Mouse (Mus musculus) neural tube, embryonic 12.5 days (tissue): ENCODE measurements around the gene Pomgnt2. TPM values are rescaled to one million over a fixed set of nuclear protein-coding genes. Genes with fewer than 3 reads are reported as not detected.
A peak's percentile ranks its signal among the peaks of the same experiment; 100 is the strongest.
"Not testable (repeated sequence)": the region's sequence is repeated elsewhere in the genome, so short reads cannot be mapped to it uniquely, and the experiment has no call there.

Experiments
- ATAC-seq: fragments of 200-750 bp; cut with Nextera tagmentation; 2 replicates; pipeline ENCODE4 v1.8.0; 2017; ENCODE audit warnings: low read depth, mild to moderate bottlenecking, moderate TSS enrichment, moderate library complexity; ENCODE audit not compliant: low FRiP score
- H3K27ac ChIP-seq: fragments of 300-500 bp; sonication (generic); 2 replicates; pipeline ENCODE4 v1.5.1; 2016
- H3K27me3 ChIP-seq: fragments of 300-500 bp; sonication (generic); replicated peaks from 2 replicates; pipeline ENCODE4 v1.6.1; 2016; ENCODE audit warnings: mild to moderate bottlenecking
- H3K36me3 ChIP-seq: fragments of 300-500 bp; sonication (generic); 2 replicates; pipeline ENCODE4 v1.6.1; 2016; ENCODE audit warnings: mild to moderate bottlenecking
- H3K4me1 ChIP-seq: fragments of 300-500 bp; sonication (generic); 2 replicates; pipeline ENCODE4 v1.6.1; 2016
- H3K4me2 ChIP-seq: fragments of 300-500 bp; sonication (generic); replicated peaks from 2 replicates; pipeline ENCODE4 v1.6.1; 2016; ENCODE audit warnings: mild to moderate bottlenecking
- H3K4me3 ChIP-seq: fragments of 300-500 bp; sonication (generic); 2 replicates; pipeline ENCODE4 v1.5.1; 2016
- H3K9ac ChIP-seq: fragments of 300-500 bp; sonication (generic); 2 replicates; pipeline ENCODE4 v1.6.1; 2016; ENCODE audit warnings: mild to moderate bottlenecking
- H3K9me3 ChIP-seq: fragments of 300-500 bp; sonication (generic); 2 replicates; pipeline ENCODE4 v1.6.1; 2016; ENCODE audit warnings: mild to moderate bottlenecking
- WGBS: fragments of 180-500 bp; shearing (Covaris S2); methylation state at CpG from one replicate; pipeline ENCODE4 v1.1.7; 2016; 5-methylcytosine and 5-hydroxymethylcytosine counted together
- polyA plus RNA-seq: library from polyadenylated mRNA; unstranded; fragments of >200 nt; fragmentation: Nextera tagmentation; extraction: Ambion mirVana; gene quantifications from 2 replicates; pipeline ENCODE4 v1.2.1, GENCODE M21; 2016

Gene Pomgnt2
- polyA plus RNA-seq, 1 experiment from 2014 or later: 16.2 TPM

- H3K9me3 ChIP-seq: no peaks in the 10 kb centered on the region
- WGBS: 49% methylated on average over 7 of the region's 7 CpGs
- H3K36me3 ChIP-seq: no peaks in the 10 kb centered on the region
- no peak overlapping the region for H3K4me3 ChIP-seq
- H3K4me1 ChIP-seq: peaks cover 13% of the 10 kb centered on the region; the same call in 1 of the 2 replicates
- H3K27me3 ChIP-seq: no peaks in the 10 kb centered on the region
- no peak overlapping the region for H3K27ac ChIP-seq
- H3K9ac ChIP-seq: no peak overlapping the region
- no peak for ATAC-seq
- no peak overlapping the region for H3K4me2 ChIP-seq
Measured at GRCm38 (mm10) chr9:122025855-122026590, 29.1 kb upstream of the Pomgnt2 start.

DNA sequence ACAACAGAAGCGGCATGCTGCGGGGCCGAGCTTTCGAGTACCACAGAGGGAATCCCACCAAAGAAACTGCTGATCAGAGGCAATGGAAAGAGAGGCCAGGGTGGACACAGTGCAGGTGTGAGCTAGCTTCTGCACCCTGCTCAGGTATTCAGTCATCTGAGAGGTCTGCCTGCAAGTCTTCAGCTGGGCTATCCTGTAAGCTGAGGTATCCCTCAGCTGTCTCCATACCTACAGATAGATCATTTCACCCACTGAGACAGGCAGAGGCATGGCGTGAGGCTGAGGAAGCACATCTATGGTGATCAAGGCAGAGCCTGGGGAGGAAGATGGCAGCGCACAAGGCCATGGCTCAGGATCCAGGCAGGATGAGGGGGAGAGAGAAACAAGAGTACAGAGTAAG, 27.5 kb upstream of the Pomgnt2 start:
- no peaks in the 10 kb centered on the region for H3K9me3 ChIP-seq
- no peaks in the 10 kb centered on the region for H3K36me3 ChIP-seq
- ATAC-seq: no peak
- no peak overlapping the region for H3K4me2 ChIP-seq
- H3K27ac ChIP-seq: no peak overlapping the region
- peaks cover 13% of the 10 kb centered on the region; the same call in 1 of the 2 replicates for H3K4me1 ChIP-seq
- no peaks in the 10 kb centered on the region for H3K27me3 ChIP-seq
- 91% methylated on average over 6 of the region's 6 CpGs for WGBS
- H3K4me3 ChIP-seq: no peak overlapping the region
- H3K9ac ChIP-seq: no peak overlapping the region

GRCm38 (mm10) chr9:122023873-122024272, 27.0 kb upstream of the Pomgnt2 start:
- no peak overlapping the region for H3K4me2 ChIP-seq
- H3K27me3 ChIP-seq: no peaks in the 10 kb centered on the region
- no peak overlapping the region for H3K4me3 ChIP-seq
- no peaks in the 10 kb centered on the region for H3K36me3 ChIP-seq
- peaks cover 16% of the 10 kb centered on the region for H3K4me1 ChIP-seq
- 96% methylated on average over 5 of the region's 5 CpGs for WGBS
- H3K9ac ChIP-seq: no peak overlapping the region
- no peaks in the 10 kb centered on the region for H3K9me3 ChIP-seq
- no peak for ATAC-seq
- H3K27ac ChIP-seq: no peak overlapping the region

DNA sequence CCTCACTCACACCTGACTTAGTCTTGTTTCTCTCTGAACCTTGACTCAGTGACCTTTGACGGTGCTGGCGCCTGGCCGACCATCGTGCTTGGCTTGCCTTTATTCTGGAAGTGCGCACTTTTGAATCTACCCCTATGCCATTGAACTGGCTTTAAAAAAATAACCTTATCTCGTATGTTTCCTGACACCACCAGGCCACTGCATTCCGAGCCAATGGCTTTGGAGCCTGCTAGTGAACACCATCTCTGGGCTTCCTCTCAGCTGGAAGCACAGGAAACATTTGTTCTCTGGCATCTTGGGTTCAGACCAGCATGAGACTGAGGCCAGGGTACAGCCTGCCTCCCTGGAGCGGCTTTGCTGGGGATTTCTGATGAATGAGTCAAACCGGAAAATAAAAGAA, 25.9 kb upstream of the Pomgnt2 start:
- Histone ChIP-seq H3K27ac (no peak overlapping the region), H3K27me3 (no peaks in the 10 kb centered on the region), H3K4me3 (no peak overlapping the region), H3K4me1 (peaks cover 17% of the 10 kb centered on the region), H3K36me3 (no peaks in the 10 kb centered on the region), H3K9ac (no peak overlapping the region), H3K9me3 (no peaks in the 10 kb centered on the region), H3K4me2 (no peak overlapping the region)
- no peak for ATAC-seq
- WGBS: 75% methylated on average over 9 of the region's 9 CpGs

DNA sequence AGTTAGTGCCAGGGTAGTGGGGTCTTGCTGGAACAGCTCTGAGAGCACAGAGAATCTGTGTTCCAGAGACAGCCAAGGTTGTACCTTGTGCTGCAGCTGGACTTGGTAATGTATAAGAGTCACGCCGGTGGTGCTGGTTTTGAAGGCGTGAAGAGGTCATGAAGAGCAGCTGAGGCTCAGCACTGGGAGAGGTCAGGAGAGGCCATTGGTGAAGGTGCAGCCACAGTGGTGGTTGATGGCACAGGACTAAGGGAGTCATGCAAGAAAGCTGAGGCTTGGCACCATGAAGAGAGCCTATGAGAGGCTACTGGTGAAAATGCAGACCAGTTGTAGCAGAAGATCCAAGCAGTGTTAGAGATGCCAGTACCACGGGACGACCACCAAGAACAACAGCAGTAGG, 24.7 kb upstream of the Pomgnt2 start:
- no peak for ATAC-seq
- H3K27me3 ChIP-seq: no peaks in the 10 kb centered on the region
- no peaks in the 10 kb centered on the region for H3K9me3 ChIP-seq
- H3K4me2 ChIP-seq: no peak overlapping the region
- peaks cover 9% of the 10 kb centered on the region for H3K4me1 ChIP-seq
- H3K36me3 ChIP-seq: no peaks in the 10 kb centered on the region
- no peak overlapping the region for H3K4me3 ChIP-seq
- WGBS: 91% methylated on average over 5 of the region's 5 CpGs
- H3K9ac ChIP-seq: no peak overlapping the region
- no peak overlapping the region for H3K27ac ChIP-seq

DNA sequence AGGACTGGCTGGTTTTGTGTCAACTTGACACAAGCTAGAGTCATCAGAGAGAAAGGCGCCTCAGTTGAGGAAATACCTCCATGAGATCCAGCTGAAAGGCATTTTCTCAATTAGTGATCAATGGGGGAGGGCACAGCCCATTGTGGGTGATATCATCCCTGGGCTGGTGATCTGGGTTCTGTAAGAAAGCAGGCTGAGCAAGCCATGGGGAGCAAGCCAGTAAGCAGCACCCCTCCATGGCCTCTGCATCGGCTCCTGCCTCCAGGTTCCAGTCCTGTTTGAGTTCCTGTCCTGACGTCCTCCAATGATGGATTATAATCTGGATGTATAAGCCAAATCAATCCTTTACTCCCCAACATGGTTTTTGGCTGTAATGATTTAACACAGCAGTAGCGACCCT, 24.3 kb upstream of the Pomgnt2 start:
- H3K27ac ChIP-seq, H3K4me2 ChIP-seq, ATAC-seq, H3K4me3 ChIP-seq, H3K4me1 ChIP-seq, H3K9me3 ChIP-seq, H3K36me3 ChIP-seq, H3K9ac ChIP-seq, H3K27me3 ChIP-seq: not testable (repeated sequence)
- 88% methylated on average over 4 of the region's 4 CpGs for WGBS

- Histone ChIP-seq H3K36me3 (no peaks in the 10 kb centered on the region), H3K27ac (no peak overlapping the region)
Measured at GRCm38 (mm10) chr9:122020321-122020720, 23.4 kb upstream of the Pomgnt2 start.

DNA sequence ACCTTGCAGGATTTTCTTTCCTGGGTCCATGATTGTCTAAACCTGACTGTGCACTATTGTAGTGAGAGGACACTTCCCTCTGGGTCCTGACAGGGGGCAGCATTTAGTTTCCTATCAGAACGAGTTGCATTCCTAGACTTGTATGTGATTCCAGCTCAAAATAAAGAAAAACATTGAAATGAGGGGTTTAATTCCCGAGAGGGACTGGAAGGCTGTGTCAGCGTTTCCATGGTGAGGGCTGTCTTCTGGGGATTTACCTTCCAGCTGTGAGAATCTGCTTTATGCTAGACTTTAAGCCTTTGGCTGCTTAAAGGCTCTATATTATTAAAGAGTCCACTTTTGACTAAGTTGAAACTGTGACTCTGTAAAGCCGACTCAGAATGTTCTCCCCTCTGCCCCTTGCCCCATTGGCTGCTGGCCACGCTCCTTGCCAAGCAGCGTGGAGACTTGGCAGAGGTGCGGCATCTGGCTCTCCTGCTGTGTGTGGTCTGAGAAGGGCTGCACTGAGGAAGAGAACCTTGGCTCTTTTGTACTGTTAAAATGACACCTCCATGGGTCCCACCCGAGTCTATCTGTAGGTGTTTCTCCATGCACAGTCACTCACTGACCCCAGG, 22.0 kb upstream of the Pomgnt2 start:
- Histone ChIP-seq H3K9ac (no peak overlapping the region), H3K4me2 (peak overlapping the region; percentile 9; the same call in 1 of the 2 replicates), H3K4me1 (peaks cover 4% of the 10 kb centered on the region), H3K27ac (no peak overlapping the region), H3K36me3 (no peaks in the 10 kb centered on the region), H3K9me3 (no peaks in the 10 kb centered on the region), H3K27me3 (no peaks in the 10 kb centered on the region), H3K4me3 (no peak overlapping the region)
- WGBS: 24% methylated on average over 8 of the region's 8 CpGs
- peak; percentile 61 for ATAC-seq

More at GRCm38 (mm10) chr9:122020321-122020720, 23.4 kb upstream of the Pomgnt2 start:
- Histone ChIP-seq H3K27me3 (no peaks in the 10 kb centered on the region), H3K9ac (no peak overlapping the region), H3K4me3 (no peak overlapping the region), H3K9me3 (no peaks in the 10 kb centered on the region), H3K4me2 (no peak overlapping the region), H3K4me1 (peaks cover 4% of the 10 kb centered on the region)
- ATAC-seq: no peak
- 90% methylated on average over 4 of the region's 4 CpGs for WGBS

DNA sequence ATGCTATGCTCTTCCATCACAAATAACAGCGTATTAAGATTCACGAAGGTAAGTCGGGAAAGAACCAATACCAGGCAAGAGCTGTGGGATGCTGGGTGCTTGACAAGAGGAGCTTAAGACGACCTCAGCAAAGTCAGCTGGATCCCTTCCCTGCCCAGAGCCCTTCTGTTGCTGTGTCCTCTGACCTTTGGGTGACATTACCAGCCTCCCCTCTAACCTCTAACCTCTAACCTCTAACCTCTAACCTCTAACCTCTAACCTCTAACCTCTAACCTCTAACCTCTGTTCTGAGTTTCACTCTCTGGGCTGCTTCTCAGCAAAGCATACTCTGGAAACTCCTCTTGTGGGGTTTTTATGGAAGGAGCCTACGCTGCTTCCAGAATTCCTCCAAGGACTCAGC, 21.2 kb upstream of the Pomgnt2 start:
- no peaks in the 10 kb centered on the region for H3K36me3 ChIP-seq
- no peak overlapping the region for H3K4me3 ChIP-seq
- H3K27ac ChIP-seq: no peak overlapping the region
- ATAC-seq: no peak
- H3K27me3 ChIP-seq: no peaks in the 10 kb centered on the region
- no peak overlapping the region for H3K4me2 ChIP-seq
- peaks cover 4% of the 10 kb centered on the region for H3K4me1 ChIP-seq
- 82% methylated on average over 5 of the region's 5 CpGs for WGBS
- H3K9me3 ChIP-seq: no peaks in the 10 kb centered on the region
- no peak overlapping the region for H3K9ac ChIP-seq

DNA sequence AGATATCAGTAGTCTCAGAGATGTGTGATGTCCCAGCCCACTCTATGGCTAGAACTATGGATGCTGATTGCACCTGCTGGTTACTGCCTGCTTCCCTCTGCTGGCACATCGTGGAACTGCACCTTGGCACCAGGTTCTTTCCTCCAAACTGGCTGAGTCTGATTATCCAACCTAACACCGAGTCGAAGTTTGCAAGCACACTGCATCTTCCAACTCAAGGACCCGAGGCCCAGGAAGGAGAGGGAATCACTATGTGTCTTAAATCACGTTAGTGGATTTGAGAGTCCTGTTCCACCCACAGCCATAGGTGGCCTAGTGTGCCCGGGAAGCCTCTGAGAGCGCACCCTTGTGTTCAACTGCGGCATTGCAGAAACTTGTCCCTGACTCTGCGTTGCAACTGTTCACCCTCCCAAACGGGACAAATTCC, 17.3 kb upstream of the Pomgnt2 start:
- no peak overlapping the region for H3K4me3 ChIP-seq
- H3K4me1 ChIP-seq: peaks cover 4% of the 10 kb centered on the region
- H3K27ac ChIP-seq: no peak overlapping the region
- WGBS: 10% methylated on average over 10 of the region's 10 CpGs
- no peaks in the 10 kb centered on the region for H3K36me3 ChIP-seq
- H3K9me3 ChIP-seq: no peaks in the 10 kb centered on the region
- H3K4me2 ChIP-seq: no peak overlapping the region
- no peaks in the 10 kb centered on the region for H3K27me3 ChIP-seq
- no peak overlapping the region for H3K9ac ChIP-seq
- no peak for ATAC-seq

DNA sequence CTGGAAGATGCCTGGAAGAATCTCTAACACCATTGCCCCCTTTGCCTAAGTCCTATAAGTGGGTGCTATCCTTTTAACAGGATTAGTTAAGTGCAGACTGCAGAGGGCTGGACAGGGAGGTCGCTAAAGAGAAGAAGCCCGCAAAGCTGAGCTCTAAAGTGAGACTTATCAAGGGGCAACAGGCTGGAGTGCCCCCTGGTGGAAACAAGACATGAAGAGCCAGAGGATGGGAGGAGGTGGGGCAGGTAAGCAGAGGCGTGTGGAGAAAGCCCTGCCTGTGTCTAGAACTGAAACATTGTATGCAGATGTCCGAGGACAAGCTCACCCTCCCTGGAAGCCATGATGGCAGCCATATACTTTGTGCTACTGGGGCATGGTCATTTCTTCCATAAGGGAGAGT, 16.7 kb upstream of the Pomgnt2 start:
- H3K27ac ChIP-seq: no peak overlapping the region
- 78% methylated on average over 4 of the region's 4 CpGs for WGBS
- no peak for ATAC-seq

GRCm38 (mm10) chr9:122012816-122013215, 15.9 kb upstream of the Pomgnt2 start:
- 82% methylated on average over 2 of the region's 2 CpGs for WGBS
- H3K9me3 ChIP-seq: no peaks in the 10 kb centered on the region
- no peak overlapping the region for H3K9ac ChIP-seq
- H3K4me3 ChIP-seq: no peak overlapping the region
- H3K4me2 ChIP-seq: no peak overlapping the region
- ATAC-seq: no peak
- H3K36me3 ChIP-seq: no peaks in the 10 kb centered on the region
- peaks cover 7% of the 10 kb centered on the region for H3K4me1 ChIP-seq
- H3K27ac ChIP-seq: no peak overlapping the region
- H3K27me3 ChIP-seq: no peaks in the 10 kb centered on the region

More for the DNA sequence above, 16.7 kb upstream of the Pomgnt2 start:
- H3K9ac ChIP-seq: no peak overlapping the region
- H3K36me3 ChIP-seq: no peaks in the 10 kb centered on the region
- H3K27me3 ChIP-seq: no peaks in the 10 kb centered on the region
- peaks cover 6% of the 10 kb centered on the region for H3K4me1 ChIP-seq
- H3K9me3 ChIP-seq: no peaks in the 10 kb centered on the region
- H3K4me3 ChIP-seq: no peak overlapping the region
- H3K4me2 ChIP-seq: no peak overlapping the region

- Histone ChIP-seq H3K4me3 (no peak overlapping the region), H3K4me2 (no peak overlapping the region), H3K9ac (no peak overlapping the region), H3K36me3 (no peaks in the 10 kb centered on the region), H3K9me3 (no peaks in the 10 kb centered on the region), H3K27me3 (no peaks in the 10 kb centered on the region), H3K27ac (no peak overlapping the region), H3K4me1 (peaks cover 7% of the 10 kb centered on the region)
- no peak for ATAC-seq
- 95% methylated on average over 2 of the region's 2 CpGs for WGBS
Measured at GRCm38 (mm10) chr9:122010751-122011150, 13.8 kb upstream of the Pomgnt2 start.
